Mouse (Mus musculus) hindbrain, embryonic 16.5 days (tissue): Measurements from ENCODE around the gene Maml2. TPM values are rescaled to one million over a fixed set of nuclear protein-coding genes. Genes with fewer than 3 reads are reported as not detected.

Source experiments
- ATAC-seq: fragments of 200-750 bp; cut with Nextera tagmentation; 2 replicates; pipeline ENCODE4 v1.8.0; 2017; ENCODE audit warnings: moderate TSS enrichment, moderate library complexity
- H3K27ac ChIP-seq: fragments of 300-500 bp; sonication (generic); 2 replicates; pipeline ENCODE4 v1.5.1; 2014; ENCODE audit warnings: low read depth, mild to moderate bottlenecking, control low read depth, low read length, moderate library complexity
- H3K27me3 ChIP-seq: fragments of 300-500 bp; sonication (generic); replicated peaks from 2 replicates; pipeline ENCODE4 v1.6.1; 2014; ENCODE audit warnings: low read length; ENCODE audit not compliant: control insufficient read depth, insufficient read depth
- H3K36me3 ChIP-seq: fragments of 300-500 bp; sonication (generic); 2 replicates; pipeline ENCODE4 v1.6.1; 2014; ENCODE audit warnings: mild to moderate bottlenecking, low read length, moderate library complexity, mixed read lengths; ENCODE audit not compliant: control insufficient read depth, insufficient read depth
- H3K4me1 ChIP-seq: fragments of 300-500 bp; sonication (generic); 2 replicates; pipeline ENCODE4 v1.6.1; 2014; ENCODE audit warnings: low read depth, low read length; ENCODE audit not compliant: control insufficient read depth, insufficient read depth
- H3K4me2 ChIP-seq: fragments of 300-500 bp; sonication (generic); 2 replicates; pipeline ENCODE4 v1.6.1; 2014; ENCODE audit warnings: mild to moderate bottlenecking, low read length, control low read depth, moderate library complexity
- H3K4me3 ChIP-seq: fragments of 300-500 bp; sonication (generic); 2 replicates; pipeline ENCODE4 v1.5.1; 2014; ENCODE audit warnings: mild to moderate bottlenecking, low read length, control low read depth, moderate library complexity
- H3K9ac ChIP-seq: fragments of 300-500 bp; sonication (generic); 2 replicates; pipeline ENCODE4 v1.6.1; 2014; ENCODE audit warnings: low read depth, mild to moderate bottlenecking, control low read depth, low read length, moderate library complexity
- H3K9me3 ChIP-seq: fragments of 300-500 bp; sonication (generic); 2 replicates; pipeline ENCODE4 v1.6.1; 2014; ENCODE audit warnings: mild to moderate bottlenecking, low read length, moderate library complexity; ENCODE audit not compliant: control insufficient read depth
- WGBS: fragments of 180-500 bp; shearing (Covaris S2); extraction: QIAGEN DNeasy Blood & Tissue Kit; methylation state at CpG from one replicate; pipeline ENCODE4 v1.1.7; 2014; 5-methylcytosine and 5-hydroxymethylcytosine counted together
- polyA plus RNA-seq: library from polyadenylated mRNA; unstranded; fragments of >200 nt; fragmentation: Nextera tagmentation; extraction: Ambion mirVana; gene quantifications from 2 replicates; pipeline ENCODE4 v1.2.1, GENCODE M21; 2015

The Maml2 gene
- polyA plus RNA-seq: 10.8 and 11.5 TPM in 2 replicates

- Histone ChIP-seq H3K27me3 (no peaks in the 10 kb centered on the region), H3K36me3 (no peaks in the 10 kb centered on the region), H3K4me3 (peak within 1 kb of the TSS; percentile 64), H3K9ac (peak within 1 kb of the TSS; percentile 81), H3K27ac (peak within 1 kb of the TSS; percentile 49), H3K9me3 (no peaks in the 10 kb centered on the region), H3K4me1 (peaks cover 35% of the 10 kb centered on the region), H3K4me2 (peak within 1 kb of the TSS; percentile 93)
- WGBS: under 1% methylated on average over 23 of the region's 23 CpGs
- ATAC-seq: peak; percentile 83
These were observed at the start of gene Maml2 for GRCm38 (mm10) chr9:13297668-13298512. Maml2 (plus strand) TSS chr9:13297957.

- Histone ChIP-seq H3K36me3 (peaks cover 3% of the 10 kb centered on the region; the same call in 1 of the 2 replicates), H3K9me3 (no peaks in the 10 kb centered on the region), H3K4me2 (no peak overlapping the region; the same call in 1 of the 2 replicates), H3K4me1 (peaks cover 13% of the 10 kb centered on the region), H3K27me3 (no peaks in the 10 kb centered on the region), H3K27ac (no peak overlapping the region), H3K9ac (no peak overlapping the region), H3K4me3 (no peak overlapping the region)
- WGBS: 90% methylated on average over 4 of the region's 4 CpGs
- no peak for ATAC-seq
These were observed 49.7 kb upstream of the Maml2 start for GRCm38 (mm10) chr9:13248104-13248503.

GRCm38 (mm10) chr9:13251251-13251650 is 46.5 kb upstream of the Maml2 start:
- Histone ChIP-seq H3K36me3 (peaks cover 3% of the 10 kb centered on the region; the same call in 1 of the 2 replicates), H3K4me1 (no peaks in the 10 kb centered on the region; the same call in 1 of the 2 replicates), H3K4me2 (no peak overlapping the region), H3K9me3 (no peaks in the 10 kb centered on the region), H3K4me3 (no peak overlapping the region), H3K27me3 (no peaks in the 10 kb centered on the region), H3K27ac (no peak overlapping the region), H3K9ac (no peak overlapping the region)
- no peak for ATAC-seq
- 78% methylated on average over 2 of the region's 2 CpGs for WGBS

GRCm38 (mm10) chr9:13256726-13257125 is 41.0 kb upstream of the Maml2 start:
- H3K4me1 ChIP-seq: no peaks in the 10 kb centered on the region
- H3K9ac ChIP-seq: no peak overlapping the region
- no peak overlapping the region for H3K27ac ChIP-seq
- H3K9me3 ChIP-seq: no peaks in the 10 kb centered on the region
- no peak for ATAC-seq
- no peaks in the 10 kb centered on the region for H3K27me3 ChIP-seq
- H3K4me2 ChIP-seq: no peak overlapping the region
- peaks cover 3% of the 10 kb centered on the region; the same call in 1 of the 2 replicates for H3K36me3 ChIP-seq
- WGBS: 100% methylated on average over 1 of the region's 1 CpGs
- H3K4me3 ChIP-seq: no peak overlapping the region

GRCm38 (mm10) chr9:13258173-13258572 is 39.6 kb upstream of the Maml2 start:
- H3K27ac ChIP-seq: no peak overlapping the region
- 93% methylated on average over 2 of the region's 2 CpGs for WGBS

GRCm38 (mm10) chr9:13260980-13261379 is 36.8 kb upstream of the Maml2 start:
- Histone ChIP-seq H3K4me1 (no peaks in the 10 kb centered on the region), H3K9me3 (no peaks in the 10 kb centered on the region), H3K36me3 (no peaks in the 10 kb centered on the region), H3K9ac (no peak overlapping the region), H3K4me3 (no peak overlapping the region), H3K27me3 (no peaks in the 10 kb centered on the region), H3K4me2 (no peak overlapping the region), H3K27ac (no peak overlapping the region)
- ATAC-seq: no peak
- 92% methylated on average over 3 of the region's 3 CpGs for WGBS

More at GRCm38 (mm10) chr9:13258173-13258572, 39.6 kb upstream of the Maml2 start:
- no peaks in the 10 kb centered on the region for H3K27me3 ChIP-seq
- no peak overlapping the region for H3K9ac ChIP-seq
- no peak overlapping the region for H3K4me2 ChIP-seq
- no peaks in the 10 kb centered on the region for H3K36me3 ChIP-seq
- no peak overlapping the region for H3K4me3 ChIP-seq
- H3K4me1 ChIP-seq: no peaks in the 10 kb centered on the region
- ATAC-seq: no peak
- H3K9me3 ChIP-seq: no peaks in the 10 kb centered on the region

GRCm38 (mm10) chr9:13273219-13273618 is 24.5 kb upstream of the Maml2 start:
- WGBS: 92% methylated on average over 1 of the region's 1 CpGs
- H3K4me1 ChIP-seq: no peaks in the 10 kb centered on the region
- ATAC-seq: no peak

GRCm38 (mm10) chr9:13287482-13287881 is 10.3 kb upstream of the Maml2 start:
- Histone ChIP-seq H3K4me3 (no peak overlapping the region), H3K27me3 (no peaks in the 10 kb centered on the region), H3K4me2 (no peak overlapping the region), H3K36me3 (no peaks in the 10 kb centered on the region), H3K9me3 (no peaks in the 10 kb centered on the region), H3K27ac (no peak overlapping the region), H3K9ac (no peak overlapping the region), H3K4me1 (no peaks in the 10 kb centered on the region)
- no peak for ATAC-seq
- WGBS: 77% methylated on average over 2 of the region's 2 CpGs

More at GRCm38 (mm10) chr9:13273219-13273618, 24.5 kb upstream of the Maml2 start:
- Histone ChIP-seq H3K27ac (no peak overlapping the region), H3K9me3 (no peaks in the 10 kb centered on the region), H3K9ac (no peak overlapping the region), H3K27me3 (no peaks in the 10 kb centered on the region), H3K4me2 (no peak overlapping the region), H3K4me3 (no peak overlapping the region), H3K36me3 (no peaks in the 10 kb centered on the region)

- under 1% methylated on average over 27 of the region's 28 CpGs for WGBS
- peaks cover 25% of the 10 kb centered on the region for H3K4me1 ChIP-seq
- H3K27ac ChIP-seq: peak overlapping the region; percentile 49
- peak; percentile 91 for ATAC-seq
- no peaks in the 10 kb centered on the region for H3K36me3 ChIP-seq
- H3K9me3 ChIP-seq: no peaks in the 10 kb centered on the region
- peak overlapping the region; percentile 93 for H3K4me2 ChIP-seq
- peak overlapping the region; percentile 81 for H3K9ac ChIP-seq
- no peaks in the 10 kb centered on the region for H3K27me3 ChIP-seq
- H3K4me3 ChIP-seq: peak overlapping the region; percentile 64
These were observed 1.3 kb upstream of the Maml2 start for GRCm38 (mm10) chr9:13296274-13297121.
